Mouse (Mus musculus): ENCODE results near the gene Olfr654. TPM values are rescaled to one million over a fixed set of nuclear protein-coding genes. Genes with fewer than 3 reads are reported as not detected.

Gene Olfr654
- not detected in 2 replicates for polyA plus RNA-seq (2012; rRNA removed)

GRCm38 (mm10) chr7:104586725-104587124 lies at the start of gene Olfr654:
Gene Olfr654, plus strand, starts transcription at chr7:104587025.

GRCm38 (mm10) chr7:104549833-104550232 lies 37.0 kb upstream of the Olfr654 start, which contains the start of gene Olfr651:
Gene Olfr651, plus strand, starts transcription at chr7:104550133.

GRCm38 (mm10) chr7:104560601-104561000 lies 26.2 kb upstream of the Olfr654 start, which contains the start of gene Olfr652:
Gene Olfr652, plus strand, starts transcription at chr7:104560901.

GRCm38 (mm10) chr7:104577014-104577413 lies 9.8 kb upstream of the Olfr654 start, which contains the start of gene Olfr653:
Gene Olfr653, plus strand, starts transcription at chr7:104577314.

DNA sequence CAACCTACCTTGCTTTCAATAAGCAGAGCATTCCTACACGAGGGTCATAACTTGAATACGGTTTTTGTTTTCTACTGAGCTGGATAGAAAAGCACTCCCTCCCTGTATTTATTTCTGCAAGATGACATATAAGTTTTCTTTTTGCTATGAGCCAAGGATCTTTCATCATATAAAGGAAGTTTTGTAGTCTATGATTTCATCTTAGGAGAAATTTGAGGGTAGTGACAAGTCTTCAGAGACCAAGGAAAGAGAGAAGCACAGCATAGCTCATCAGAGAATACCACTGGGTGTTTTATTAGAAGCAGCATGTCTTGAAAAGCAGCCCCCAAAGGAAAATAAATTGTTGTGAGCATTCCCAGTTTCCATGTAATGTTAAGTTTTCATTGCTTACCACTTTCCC lies 14.9 kb downstream of the Olfr654 start, which contains the start of gene Olfr655:
TSS of gene Olfr655 (minus strand) at position 101 of the 400 bp plus-strand sequence.

DNA sequence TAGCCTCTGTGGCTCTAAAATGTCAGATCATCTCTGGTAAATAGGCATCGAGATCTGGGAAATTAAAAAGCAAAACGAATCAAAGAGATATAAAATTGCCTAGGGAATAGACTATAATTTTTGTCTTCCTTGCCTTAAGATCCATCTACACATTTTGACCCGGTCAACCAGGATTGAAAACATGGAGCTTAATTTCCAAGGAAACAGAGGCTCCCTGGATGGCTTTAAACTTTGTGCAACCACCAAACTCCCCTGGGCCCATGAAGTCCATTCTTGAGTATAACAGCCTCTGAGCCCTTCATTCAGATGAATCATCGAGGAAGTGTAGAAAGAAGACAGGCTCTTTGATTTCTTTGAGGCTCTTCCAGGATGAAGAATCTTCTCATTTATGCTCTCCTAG lies 26.8 kb downstream of the Olfr654 start, which contains the start of gene Olfr656:
TSS of gene Olfr656 (plus strand) at position 301 of the 400 bp plus-strand sequence.

DNA sequence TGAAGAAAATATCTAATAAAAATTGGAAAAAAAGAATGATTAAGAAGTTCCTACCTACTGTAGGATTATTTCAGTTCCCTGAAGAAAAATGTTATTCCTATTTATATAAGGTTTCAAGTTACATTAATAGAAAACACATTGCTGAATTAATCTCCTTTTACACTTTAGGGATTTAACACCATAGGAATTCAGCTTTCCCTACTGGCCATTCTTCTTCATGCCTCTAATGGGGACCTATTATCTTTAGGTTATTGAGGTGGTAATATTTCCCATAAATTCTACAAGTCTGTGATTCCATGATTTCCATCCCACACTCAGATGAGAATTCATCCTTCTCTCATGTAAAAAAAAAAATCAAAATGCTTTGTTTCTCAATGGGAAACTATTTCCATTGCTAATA lies 37.7 kb downstream of the Olfr654 start, which contains the start of gene Olfr657:
TSS of gene Olfr657 (plus strand) at position 301 of the 400 bp plus-strand sequence.

Other genes starting within 250 kb of the Olfr654 start
- gene Trim12c, start 233.7 kb upstream of the Olfr654 start, polyA plus RNA-seq (2012; rRNA removed), result 2.0 and 2.6 TPM in 2 replicates
- 0.10 and 0.14 TPM in 2 replicates for gene Trim30b, start 217.1 kb upstream of the Olfr654 start, polyA plus RNA-seq (2012; rRNA removed)
- 0.10 and 0.18 TPM in 2 replicates for gene Trim30c, start 186.2 kb upstream of the Olfr654 start, polyA plus RNA-seq (2012; rRNA removed)
- 1.7 and 1.9 TPM in 2 replicates for gene Trim30a, start 121.8 kb upstream of the Olfr654 start, polyA plus RNA-seq (2012; rRNA removed)
- gene Trim30d, start 79.2 kb upstream of the Olfr654 start, polyA plus RNA-seq (2012; rRNA removed), result 0.69 and 0.84 TPM in 2 replicates
- not detected in 2 replicates for gene Olfr651, start 36.9 kb upstream of the Olfr654 start, polyA plus RNA-seq (2012; rRNA removed)
- gene Olfr652, start 26.1 kb upstream of the Olfr654 start, polyA plus RNA-seq (2012; rRNA removed), result not detected in 2 replicates
- gene Olfr653, start 9.7 kb upstream of the Olfr654 start, polyA plus RNA-seq (2012; rRNA removed), result not detected in 2 replicates
- gene Olfr655, start 14.8 kb downstream of the Olfr654 start, polyA plus RNA-seq (2012; rRNA removed), result 0.05 and 0.15 TPM in 2 replicates
- not detected in 2 replicates for gene Olfr656, start 26.9 kb downstream of the Olfr654 start, polyA plus RNA-seq (2012; rRNA removed)
- not detected in 2 replicates for gene Olfr657, start 37.8 kb downstream of the Olfr654 start, polyA plus RNA-seq (2012; rRNA removed)
- gene Olfr658, start 60.3 kb downstream of the Olfr654 start, polyA plus RNA-seq (2012; rRNA removed), result 0.06 and 0.08 TPM in 2 replicates
- not detected in 2 replicates for gene Olfr659, start 79.7 kb downstream of the Olfr654 start, polyA plus RNA-seq (2012; rRNA removed)
- gene Olfr661, start 99.5 kb downstream of the Olfr654 start, polyA plus RNA-seq (2012; rRNA removed), result not detected in 2 replicates
- gene Usp17le, start 190.4 kb downstream of the Olfr654 start, polyA plus RNA-seq (2012; rRNA removed), result not detected in 2 replicates